Mouse (Mus musculus): ENCODE data around the gene Gigyf2. TPM values are rescaled to one million over a fixed set of nuclear protein-coding genes. Genes with fewer than 3 reads are reported as not detected.

The Gigyf2 gene
- polyA plus RNA-seq (2017; shearing (Covaris generic)): 79.4 TPM

DNA sequence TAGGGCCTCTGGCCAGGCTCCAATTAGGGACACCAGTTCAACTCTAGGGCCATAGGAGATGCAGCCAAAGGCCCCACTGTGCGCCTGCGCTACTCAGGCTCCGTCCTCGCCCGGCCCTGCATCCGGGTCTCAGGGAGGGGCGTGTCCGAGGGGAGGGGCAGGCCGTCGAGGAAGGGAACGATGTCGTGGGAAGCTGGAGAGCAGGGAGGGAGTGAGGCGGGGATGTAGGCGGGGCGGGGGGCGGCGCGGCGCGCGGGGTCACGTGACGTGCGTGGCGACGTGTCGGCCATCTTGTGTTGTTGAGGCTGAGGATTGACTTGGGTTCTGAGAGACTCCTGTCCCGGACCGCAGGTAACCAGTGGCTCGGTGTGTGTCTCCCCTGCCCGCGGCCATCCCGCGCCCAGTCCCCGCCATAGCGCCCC, at the start of gene Gigyf2:
Gene Gigyf2, plus strand, starts transcription at position 257 of the 422 bp plus-strand sequence.

DNA sequence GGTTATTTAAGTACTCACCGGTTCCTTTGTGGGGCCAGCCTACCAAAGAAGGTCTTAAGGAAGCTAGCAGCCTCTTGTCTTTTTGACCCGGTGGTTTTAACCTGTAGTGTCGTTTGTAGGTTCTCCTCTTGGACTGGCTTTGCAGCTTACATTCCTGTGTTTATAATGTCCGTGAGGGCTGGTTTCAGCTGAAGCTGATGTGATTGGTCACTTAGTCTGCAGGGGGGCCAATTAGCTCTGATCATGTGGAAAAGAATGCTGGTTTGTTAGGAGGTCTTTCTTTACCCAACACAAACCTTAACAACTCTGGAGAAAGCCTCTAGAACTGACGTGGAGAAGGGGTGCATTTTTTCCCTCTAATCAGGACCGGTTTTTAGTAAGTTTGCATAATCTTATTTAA, 67.8 kb downstream of the Gigyf2 start, which contains the start of gene Kcnj13:
Gene Kcnj13, minus strand, starts transcription at position 136 of the 400 bp plus-strand sequence.

DNA sequence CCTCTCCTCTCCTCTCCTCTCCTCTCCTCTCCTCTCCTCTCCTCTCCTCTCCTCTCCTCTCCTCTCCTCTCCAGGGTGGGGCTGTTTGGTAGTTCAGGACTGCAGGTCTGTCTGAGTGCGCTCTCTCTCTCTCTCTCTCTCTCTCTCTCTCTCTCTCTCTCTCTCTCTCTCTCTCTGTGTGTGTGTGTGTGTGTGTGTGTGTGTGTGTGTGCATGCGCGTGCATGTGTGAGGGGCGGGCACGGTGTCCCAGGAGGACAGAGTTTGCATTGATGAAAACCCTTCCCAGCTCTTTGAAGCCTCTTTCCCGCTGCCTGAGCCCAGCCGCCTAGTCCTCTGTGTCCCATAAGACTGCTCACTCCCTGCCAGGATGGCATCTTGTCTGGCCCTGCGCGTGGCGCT, 143.2 kb downstream of the Gigyf2 start, which contains the start of gene Snorc:
Gene Snorc, plus strand, starts transcription at position 301 of the 400 bp plus-strand sequence.

Other genes starting within 250 kb of the Gigyf2 start
- not detected for gene Alppl2, start 237.1 kb upstream of the Gigyf2 start, polyA plus RNA-seq (2017; shearing (Covaris generic))
- gene Alpi, start 225.4 kb upstream of the Gigyf2 start, polyA plus RNA-seq (2017; shearing (Covaris generic)): not detected
- not detected for gene Akp3, start 202.0 kb upstream of the Gigyf2 start, polyA plus RNA-seq (2017; shearing (Covaris generic))
- gene Ecel1, start 170.5 kb upstream of the Gigyf2 start, polyA plus RNA-seq (2017; shearing (Covaris generic)): 0.46 TPM
- not detected for gene Prss56, start 143.7 kb upstream of the Gigyf2 start, polyA plus RNA-seq (2017; shearing (Covaris generic))
- gene Chrnd, start 136.4 kb upstream of the Gigyf2 start, polyA plus RNA-seq (2017; shearing (Covaris generic)): not detected
- not detected for gene Chrng, start 122.3 kb upstream of the Gigyf2 start, polyA plus RNA-seq (2017; shearing (Covaris generic))
- 143 TPM for gene Eif4e2, start 113.1 kb upstream of the Gigyf2 start, polyA plus RNA-seq (2017; shearing (Covaris generic))
- gene Efhd1, start 62.6 kb upstream of the Gigyf2 start, polyA plus RNA-seq (2017; shearing (Covaris generic)): not detected
- 1.7 TPM for gene Kcnj13, start 67.7 kb downstream of the Gigyf2 start, polyA plus RNA-seq (2017; shearing (Covaris generic))
- not detected for gene Snorc, start 143.3 kb downstream of the Gigyf2 start, polyA plus RNA-seq (2017; shearing (Covaris generic))
- not detected for gene Neu2, start 182.9 kb downstream of the Gigyf2 start, polyA plus RNA-seq (2017; shearing (Covaris generic))
- not detected for gene Ngef, start 246.9 kb downstream of the Gigyf2 start, polyA plus RNA-seq (2017; shearing (Covaris generic))